Mouse (Mus musculus) cerebral cortex, adult 2 months (tissue): Measurements from ENCODE around the gene Kmt2c.

Source experiments
- WGBS: fragments of 180-500 bp; shearing (Covaris S2); methylation state at CpG from one replicate; pipeline ENCODE4 v1.1.7; 2018; 5-methylcytosine and 5-hydroxymethylcytosine counted together

Kmt2c gene

DNA sequence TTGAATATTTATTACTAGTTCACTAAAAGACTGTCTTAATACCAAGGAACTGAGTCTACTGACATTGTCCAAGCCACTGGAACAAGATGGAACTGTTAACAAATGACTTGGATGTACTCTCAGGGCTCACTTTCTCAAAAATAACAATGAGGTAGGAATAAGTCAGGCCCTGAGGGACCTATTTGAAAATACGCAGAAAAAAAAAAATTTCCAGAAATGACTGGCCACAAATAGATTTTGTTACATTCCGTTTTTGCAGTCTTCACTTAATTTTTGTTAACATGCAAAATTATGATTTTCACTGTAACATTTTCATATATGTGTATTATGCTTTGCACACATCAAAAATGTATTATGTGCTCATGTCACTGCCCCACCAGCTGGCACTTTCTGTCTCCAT, 167.3 kb downstream of the Kmt2c start:
- WGBS, result 84% methylated on average over 2 of the region's 2 CpGs

DNA sequence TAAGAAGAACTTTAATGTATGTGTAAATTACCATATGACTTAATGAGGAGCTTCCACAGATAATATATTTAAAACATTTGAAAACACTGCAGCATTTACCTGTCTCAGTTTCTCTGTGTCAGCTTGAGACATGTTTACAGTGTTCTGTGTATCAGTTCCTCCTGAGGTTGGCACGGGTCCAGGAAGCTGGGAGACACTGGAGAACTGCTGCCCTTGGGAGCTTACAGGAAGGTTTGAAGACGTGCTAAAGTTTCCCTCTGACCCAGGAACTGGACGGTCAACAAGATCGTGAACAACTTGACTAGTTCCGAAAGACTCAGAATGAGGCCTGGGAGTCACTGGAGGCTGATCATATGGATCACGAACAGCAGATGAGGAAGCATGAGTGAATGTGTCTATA, 184.7 kb downstream of the Kmt2c start:
- 76% methylated on average over 6 of the region's 6 CpGs for WGBS

- WGBS, result 99% methylated on average over 2 of the region's 2 CpGs
Measured at GRCm38 (mm10) chr5:25310226-25310625, 188.4 kb downstream of the Kmt2c start.

DNA sequence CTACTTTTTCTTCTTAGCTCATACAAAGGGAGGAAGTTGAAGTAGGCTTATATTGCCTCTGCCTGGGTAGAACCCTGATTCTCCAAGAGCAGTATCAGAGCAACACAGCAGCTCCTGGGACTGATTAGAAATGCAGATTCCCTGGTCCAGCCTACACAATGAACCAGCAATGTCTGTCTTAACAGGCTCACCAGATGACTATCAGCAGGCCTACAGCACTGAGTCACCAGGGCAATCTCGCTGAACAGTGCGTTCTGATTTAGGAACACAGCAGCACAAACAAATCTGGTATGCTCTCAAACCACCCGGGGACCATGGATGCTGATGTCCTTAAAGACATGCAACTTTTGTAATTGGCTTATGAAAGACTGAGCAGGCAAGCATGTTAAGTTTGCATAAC, 201.8 kb downstream of the Kmt2c start:
- 19% methylated on average over 3 of the region's 3 CpGs for WGBS

GRCm38 (mm10) chr5:25283988-25284387, 214.6 kb downstream of the Kmt2c start:
- 97% methylated on average over 13 of the region's 13 CpGs for WGBS

GRCm38 (mm10) chr5:25276365-25276764, 222.2 kb downstream of the Kmt2c start:
- WGBS, result 71% methylated on average over 6 of the region's 6 CpGs

- WGBS, result 82% methylated on average over 10 of the region's 10 CpGs
Measured at GRCm38 (mm10) chr5:25275629-25276028, 223.0 kb downstream of the Kmt2c start.

GRCm38 (mm10) chr5:25268258-25268888, 230.2 kb downstream of the Kmt2c start:
- WGBS, result 91% methylated on average over 4 of the region's 4 CpGs

DNA sequence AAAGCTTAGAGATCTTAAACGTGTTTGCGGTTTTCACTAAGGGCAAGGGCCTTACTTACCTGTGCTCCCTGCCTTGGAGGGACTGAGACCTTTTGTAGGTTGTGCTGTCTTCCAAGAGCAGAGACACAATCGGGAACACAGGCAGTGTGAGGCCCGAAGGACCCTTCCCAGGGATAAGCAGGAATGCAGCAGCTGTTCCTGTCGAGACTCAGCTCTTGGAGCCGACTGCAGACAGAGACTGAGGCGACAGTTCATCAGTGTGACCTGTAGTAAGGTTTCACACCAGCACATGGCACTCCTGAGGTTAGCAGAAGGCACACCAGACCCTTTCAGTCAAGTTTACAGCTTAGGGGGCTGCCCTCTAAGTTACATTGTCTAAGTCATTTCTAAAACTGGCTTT, 236.3 kb downstream of the Kmt2c start:
- 83% methylated on average over 7 of the region's 7 CpGs for WGBS

DNA sequence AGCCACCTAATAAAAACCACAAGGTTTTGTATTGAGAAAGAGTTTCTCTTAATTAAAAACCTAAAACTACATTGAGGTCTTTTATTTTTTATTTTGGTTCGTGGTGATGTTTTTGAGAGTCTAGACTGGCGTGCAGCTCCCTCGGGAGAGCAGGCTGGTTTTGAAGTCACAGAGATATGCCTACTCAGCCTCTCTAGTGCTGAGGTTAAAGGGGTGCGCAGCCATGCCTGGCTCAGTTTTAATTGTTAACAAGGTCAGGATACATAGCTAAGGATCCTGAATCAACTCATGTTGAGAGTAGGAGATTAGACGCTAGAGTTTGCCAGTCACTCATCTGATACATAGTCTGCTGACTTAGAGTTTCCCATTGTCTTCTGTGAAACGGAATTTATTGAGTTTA, 237.1 kb downstream of the Kmt2c start:
- 88% methylated on average over 6 of the region's 6 CpGs for WGBS

DNA sequence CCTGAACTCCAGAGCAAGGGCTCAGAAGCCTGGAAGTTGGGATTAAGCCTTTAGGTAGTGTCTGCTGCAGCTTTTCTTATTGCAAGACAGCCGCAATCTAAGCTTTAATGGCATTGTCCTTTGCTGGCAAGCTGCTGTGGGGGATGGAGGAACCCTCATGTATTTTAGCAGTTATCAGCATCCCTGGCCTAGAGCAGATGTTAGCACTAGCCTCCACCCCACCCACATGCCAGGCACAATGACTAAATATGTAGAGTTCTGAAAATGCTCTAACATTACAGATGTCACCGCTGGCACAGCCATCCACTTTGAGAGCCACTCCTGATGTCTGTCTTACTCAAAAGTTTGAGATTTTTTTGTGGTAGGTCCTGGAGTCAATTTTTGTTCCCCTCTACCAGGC, 241.9 kb downstream of the Kmt2c start:
- WGBS, result 59% methylated on average over 2 of the region's 2 CpGs

GRCm38 (mm10) chr5:25254491-25254890, 244.1 kb downstream of the Kmt2c start:
- WGBS, result 96% methylated on average over 4 of the region's 4 CpGs

DNA sequence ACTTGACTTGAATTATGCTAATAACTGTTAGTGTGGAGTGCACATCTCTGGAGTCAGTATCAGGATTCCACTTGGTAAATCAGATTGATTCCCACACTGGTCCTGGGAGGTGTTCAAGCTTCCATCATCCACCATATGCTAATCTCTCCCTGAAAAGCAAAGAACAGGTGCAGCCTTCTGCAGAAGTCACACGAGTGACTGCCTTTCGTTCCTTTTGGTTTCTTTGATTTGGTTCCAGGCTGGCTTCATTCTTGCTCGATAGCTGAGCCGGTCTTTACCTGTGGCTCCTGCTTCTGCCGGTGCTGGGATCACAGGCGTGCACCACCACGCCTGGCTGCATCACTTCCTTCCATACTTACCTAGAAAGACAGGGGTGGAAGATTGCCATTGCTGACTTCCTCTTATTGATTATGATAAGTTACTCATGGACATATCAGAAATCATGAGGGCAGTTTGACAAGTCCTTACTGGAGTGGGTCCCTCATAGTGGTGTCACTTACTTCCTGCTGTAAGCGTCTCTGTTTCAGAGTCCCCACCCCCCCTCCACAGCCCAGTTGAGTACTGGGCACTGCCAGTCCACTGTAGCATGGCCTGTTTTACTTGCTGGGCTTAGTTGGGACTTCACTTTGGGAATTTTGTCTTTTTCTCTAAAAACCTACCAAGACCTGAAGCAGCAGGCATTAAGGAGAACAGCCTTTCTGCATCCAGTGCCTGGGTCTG, 245.6 kb downstream of the Kmt2c start:
- whole genome bisulfite sequencing, result 81% methylated on average over 8 of the region's 8 CpGs

- WGBS, result 42% methylated on average over 2 of the region's 2 CpGs
Measured at GRCm38 (mm10) chr5:25252423-25252822, 246.2 kb downstream of the Kmt2c start.

DNA sequence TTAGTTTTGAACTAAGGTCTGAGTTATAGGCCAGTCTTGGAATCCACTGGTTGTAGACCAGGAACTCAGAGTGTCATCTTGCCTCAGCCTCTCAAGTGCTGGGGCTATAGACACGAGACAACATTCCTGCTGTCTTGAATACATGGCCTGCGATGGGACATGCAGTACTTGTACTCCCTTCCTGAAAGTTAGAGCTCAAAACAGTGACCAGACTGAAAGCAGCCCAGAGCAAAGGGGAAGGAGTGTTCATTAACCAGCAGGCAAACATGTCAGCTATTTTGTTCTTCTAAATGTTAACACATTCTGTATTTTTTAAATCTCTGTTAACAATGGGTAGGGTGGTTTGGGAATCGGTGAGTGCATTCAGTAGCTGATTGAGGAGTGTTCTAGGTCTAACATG, 251.5 kb downstream of the Kmt2c start:
- 78% methylated on average over 3 of the region's 3 CpGs for WGBS

GRCm38 (mm10) chr5:25246473-25246865, 252.1 kb downstream of the Kmt2c start:
- WGBS, result 48% methylated on average over 1 of the region's 1 CpGs

GRCm38 (mm10) chr5:25245806-25246472, 252.6 kb downstream of the Kmt2c start:
- WGBS, result 88% methylated on average over 10 of the region's 10 CpGs

DNA sequence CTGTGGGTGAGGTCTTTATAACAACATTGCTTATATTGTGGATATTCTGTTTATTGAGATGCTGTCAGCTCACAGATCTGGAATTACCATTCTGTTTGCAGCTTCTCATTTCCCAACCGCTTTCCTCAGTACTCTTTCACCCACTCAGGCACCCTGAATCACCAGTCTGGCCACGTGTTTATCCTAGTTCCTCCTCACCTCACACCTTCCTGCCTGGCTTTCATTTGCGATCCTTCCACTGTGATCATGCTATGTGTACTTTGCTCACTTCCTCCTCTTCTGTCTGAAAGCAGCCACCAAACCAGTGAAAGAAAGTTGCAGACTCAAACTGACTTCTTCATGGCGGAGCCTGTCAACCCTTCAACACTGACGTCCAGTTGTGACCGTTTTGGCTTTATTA, 255.5 kb downstream of the Kmt2c start:
- WGBS, result 73% methylated on average over 6 of the region's 6 CpGs

DNA sequence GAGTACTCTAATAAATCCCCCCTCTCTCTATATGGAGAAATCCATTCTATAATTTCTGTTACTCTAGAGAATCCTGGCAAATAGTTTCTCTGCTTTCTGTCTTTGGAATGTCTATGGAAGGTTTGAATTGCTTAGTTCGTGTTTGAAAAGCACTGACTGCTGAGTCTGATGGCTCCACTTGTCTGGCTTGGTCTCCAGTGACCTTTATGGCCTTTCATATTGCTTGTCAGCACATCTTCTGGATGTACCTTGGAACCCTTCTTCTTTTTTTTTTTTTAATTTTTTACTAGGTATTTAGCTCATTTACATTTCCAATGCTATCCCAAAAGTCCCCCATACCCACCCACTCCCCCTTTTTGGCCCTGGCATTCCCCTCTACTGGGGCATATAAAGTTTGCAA, 274.2 kb downstream of the Kmt2c start:
- WGBS, result 95% methylated on average over 1 of the region's 1 CpGs

DNA sequence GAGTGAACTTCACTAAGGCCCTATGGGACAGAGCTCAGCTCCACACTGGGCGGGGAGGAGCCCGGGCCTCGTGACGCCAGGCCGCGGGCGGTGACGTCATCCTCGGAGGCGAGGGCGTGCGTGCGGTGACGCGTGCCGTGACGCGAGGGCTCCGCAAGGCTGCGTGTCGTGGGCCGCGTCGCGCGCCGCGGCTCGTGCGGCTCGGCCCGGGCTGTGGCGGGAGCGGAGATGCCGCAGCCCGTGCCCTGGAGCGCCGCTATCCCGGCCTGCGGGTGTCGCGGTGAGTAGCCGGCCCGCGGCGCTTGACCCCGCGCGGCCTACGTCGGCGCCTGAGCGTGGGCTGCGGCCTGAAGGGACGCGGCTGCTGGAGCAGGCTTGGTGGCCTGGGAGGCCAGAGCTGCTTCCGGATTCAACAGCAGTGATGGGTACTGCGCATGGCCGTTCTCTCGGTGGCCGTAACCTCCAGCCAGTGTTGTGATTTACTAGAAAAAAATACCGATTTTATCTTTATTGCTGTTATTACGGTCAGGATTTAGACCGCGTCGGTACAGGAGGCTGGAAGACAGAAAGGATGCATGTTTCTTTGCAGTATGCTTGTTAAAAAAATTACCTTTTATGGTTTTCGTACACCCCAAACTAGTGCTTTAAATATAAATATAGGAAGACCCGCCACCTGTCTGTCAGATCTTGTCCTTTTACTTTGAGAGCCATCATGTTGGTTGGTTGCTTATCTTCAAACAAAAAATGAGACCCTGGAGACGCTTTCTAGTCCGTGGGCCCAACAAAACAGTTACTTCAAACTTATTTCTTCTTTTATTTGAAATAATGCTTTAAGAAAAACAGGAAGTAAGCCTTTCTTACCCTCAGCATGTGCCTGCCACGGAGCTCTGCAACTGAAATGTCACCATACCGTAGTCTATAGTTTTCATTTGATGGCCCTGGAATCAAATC, 275.6 kb downstream of the Kmt2c start, which contains the start of gene E130116L18Rik:
E130116L18Rik (minus strand) TSS at position 402 of the 951 bp plus-strand sequence.
- WGBS, result 1% methylated on average over 72 of the region's 72 CpGs
